Mouse (Mus musculus): ENCODE results near the gene Akt1s1. TPM values are rescaled to one million over a fixed set of nuclear protein-coding genes. Genes with fewer than 3 reads are reported as not detected.

The Akt1s1 gene
- polyA plus RNA-seq, 2 experiments: 70.5 to 179 TPM

DNA sequence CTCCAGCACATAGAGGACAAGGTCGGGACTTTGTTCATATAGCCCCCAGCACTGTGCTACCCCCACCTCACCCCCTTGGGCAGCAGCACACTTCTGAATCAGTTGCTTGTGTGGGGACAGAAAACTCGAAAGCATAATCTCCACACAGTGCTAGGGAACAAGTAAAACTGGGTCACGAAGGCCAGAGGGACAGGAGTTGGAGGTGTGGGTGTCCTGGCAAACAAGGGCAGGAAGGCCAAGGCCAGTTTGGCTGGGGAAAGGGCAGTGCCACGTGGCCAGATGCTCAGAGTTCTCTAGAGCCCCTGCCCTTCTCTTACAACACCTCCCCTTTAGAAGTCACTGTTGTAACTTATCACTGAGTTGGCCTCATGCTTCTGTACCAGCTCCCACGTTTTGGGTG lies 28.9 kb upstream of the Akt1s1 start:
- Histone ChIP-seq H3K4me3 (replicated peaks; ENCODE audit: low read length) (no peak overlapping the region), H3K9me3 (ENCODE audit: control insufficient read depth, low read length) (no peaks in the 10 kb centered on the region), H3K27ac (replicated peaks; ENCODE audit: low read depth, low read length) (no peak overlapping the region), H3K4me2 (replicated peaks; ENCODE audit: low read depth, low read length, severe bottlenecking) (no peak overlapping the region), H3K4me1 (ENCODE audit: control insufficient read depth, insufficient read depth, low read length) (peaks cover 29% of the 10 kb centered on the region), H3K9ac (ENCODE audit: low read depth, low read length, severe bottlenecking) (0 out of 2 replicates have a peak overlapping the region, but pooled peaks have one; percentile 5), H3K36me3 (ENCODE audit: control insufficient read depth, insufficient read depth, low read length) (peaks cover 10% of the 10 kb centered on the region; the same call in 1 of the 2 replicates), H3K27me3 (ENCODE audit: control insufficient read depth, insufficient read depth, low read length) (no peaks in the 10 kb centered on the region)
- WGBS: 63% methylated on average over 5 of the region's 5 CpGs
- ATAC-seq (ENCODE audit: low FRiP score, low read depth): no peak
- no peak for DNase-seq (ENCODE audit: low spot score)
- TF ChIP-seq POLR2A (IDR thresholded peaks at IDR 0.05; ENCODE audit: borderline replicate concordance, extremely low read depth, insufficient read depth, insufficient read length): no peak

DNA sequence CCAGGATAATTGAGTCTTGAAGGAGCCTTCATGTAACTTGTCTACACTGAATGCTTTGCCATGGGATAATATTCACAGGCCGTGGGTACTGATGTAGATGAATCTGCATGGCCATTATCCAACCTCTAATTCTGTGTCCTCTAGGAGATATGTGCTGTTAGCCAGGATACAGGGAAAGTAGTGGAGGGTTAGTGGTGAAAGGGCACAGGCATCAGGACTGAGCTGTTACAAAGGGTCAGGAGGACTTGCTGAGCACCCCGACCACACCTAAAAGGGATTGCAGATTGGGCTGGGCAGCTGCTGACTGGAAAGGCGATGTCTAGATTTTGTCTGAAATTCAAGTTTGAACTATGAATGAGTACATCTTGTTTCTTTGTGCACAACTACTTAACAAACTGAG lies 28.3 kb upstream of the Akt1s1 start:
- TF ChIP-seq POLR2A (IDR thresholded peaks at IDR 0.05; ENCODE audit: borderline replicate concordance, extremely low read depth, insufficient read depth, insufficient read length): no peak
- H3K27ac ChIP-seq (replicated peaks; ENCODE audit: low read depth, low read length): no peak overlapping the region
- DNase-seq (ENCODE audit: low spot score) (no peak), ATAC-seq (ENCODE audit: low FRiP score, low read depth) (no peak)
- peaks cover 10% of the 10 kb centered on the region for H3K36me3 ChIP-seq (ENCODE audit: control insufficient read depth, insufficient read depth, low read length)
- no peak overlapping the region for H3K4me3 ChIP-seq (replicated peaks; ENCODE audit: low read length)
- WGBS: 86% methylated on average over 3 of the region's 3 CpGs
- H3K9me3 ChIP-seq (ENCODE audit: control insufficient read depth, low read length): no peaks in the 10 kb centered on the region
- no peak overlapping the region for H3K4me2 ChIP-seq (replicated peaks; ENCODE audit: low read depth, low read length, severe bottlenecking)
- 0 out of 2 replicates have a peak overlapping the region, but pooled peaks have one; percentile 2 for H3K9ac ChIP-seq (ENCODE audit: low read depth, low read length, severe bottlenecking)
- peaks cover 24% of the 10 kb centered on the region for H3K4me1 ChIP-seq (ENCODE audit: control insufficient read depth, insufficient read depth, low read length)
- H3K27me3 ChIP-seq (ENCODE audit: control insufficient read depth, insufficient read depth, low read length): no peaks in the 10 kb centered on the region

DNA sequence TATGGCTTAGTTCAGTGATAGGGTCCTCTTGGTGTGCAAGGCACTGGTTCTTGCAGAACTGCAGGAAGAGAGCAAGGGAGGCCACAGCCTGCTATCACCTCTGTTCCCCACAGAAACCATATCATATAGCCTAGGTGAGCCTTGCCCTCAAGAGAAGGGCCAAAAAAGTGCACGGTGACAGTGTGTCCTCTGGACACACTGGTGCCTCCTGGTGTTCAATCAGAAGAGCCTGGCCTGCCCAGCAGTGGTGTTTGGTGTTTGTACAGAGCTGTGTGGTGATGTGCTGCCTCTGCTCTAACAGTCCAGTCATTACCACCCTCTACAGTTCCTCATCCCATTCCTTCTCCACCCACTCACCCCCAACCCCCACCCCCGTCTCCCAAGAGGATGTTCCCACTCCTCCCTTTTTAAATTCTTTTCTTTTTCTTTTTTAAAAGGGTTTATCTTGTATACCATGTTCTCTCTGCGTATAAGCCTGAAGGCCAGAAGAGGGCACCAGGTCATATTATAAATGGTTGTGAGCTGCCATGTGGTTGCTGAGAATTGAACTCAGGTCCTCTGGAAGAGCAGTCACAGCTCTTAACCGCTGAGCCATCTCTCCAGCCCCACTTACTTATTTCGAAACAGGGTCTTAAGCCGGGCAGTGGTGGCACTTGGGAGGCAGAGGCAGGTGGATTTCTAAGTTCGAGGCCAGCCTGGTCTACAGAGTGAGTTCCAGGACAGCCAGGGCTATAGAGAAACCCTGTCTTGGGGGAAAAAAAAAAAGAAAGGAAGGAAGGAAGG lies 26.9 kb upstream of the Akt1s1 start:
- Histone ChIP-seq H3K9me3 (ENCODE audit: control insufficient read depth, low read length) (no peaks in the 10 kb centered on the region), H3K4me2 (replicated peaks; ENCODE audit: low read depth, low read length, severe bottlenecking) (no peak overlapping the region), H3K36me3 (ENCODE audit: control insufficient read depth, insufficient read depth, low read length) (peaks cover 10% of the 10 kb centered on the region), H3K4me1 (ENCODE audit: control insufficient read depth, insufficient read depth, low read length) (peaks cover 24% of the 10 kb centered on the region), H3K27ac (replicated peaks; ENCODE audit: low read depth, low read length) (no peak overlapping the region), H3K4me3 (replicated peaks; ENCODE audit: low read length) (no peak overlapping the region), H3K27me3 (ENCODE audit: control insufficient read depth, insufficient read depth, low read length) (no peaks in the 10 kb centered on the region), H3K9ac (ENCODE audit: low read depth, low read length, severe bottlenecking) (no peak overlapping the region)
- DNase-seq (ENCODE audit: low spot score): no peak
- no peak for ATAC-seq (ENCODE audit: low FRiP score, low read depth)
- WGBS: 83% methylated on average over 7 of the region's 7 CpGs
- TF ChIP-seq POLR2A (IDR thresholded peaks at IDR 0.05; ENCODE audit: borderline replicate concordance, extremely low read depth, insufficient read depth, insufficient read length): no peak

DNA sequence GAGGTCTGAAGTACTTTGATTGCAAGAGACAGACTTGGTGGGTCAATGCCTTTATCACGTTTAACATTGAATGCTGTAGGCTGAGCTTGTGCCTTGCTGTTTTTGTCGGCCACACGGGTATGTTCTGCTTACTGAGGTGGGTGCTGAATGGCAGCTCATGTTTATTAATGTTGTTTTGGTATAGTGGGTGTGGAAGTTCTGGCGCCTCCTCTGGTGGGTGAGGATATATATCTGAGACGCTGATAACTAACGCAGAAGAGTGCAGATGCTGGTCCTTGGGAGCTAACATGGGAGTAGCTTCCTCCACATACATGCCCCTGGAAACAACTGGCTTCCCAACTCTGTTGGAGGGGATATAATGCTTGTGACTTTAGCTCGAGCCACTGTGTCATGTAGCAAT lies 25.4 kb upstream of the Akt1s1 start:
- H3K4me1 ChIP-seq (ENCODE audit: control insufficient read depth, insufficient read depth, low read length): peaks cover 10% of the 10 kb centered on the region
- H3K4me3 ChIP-seq (replicated peaks; ENCODE audit: low read length): no peak overlapping the region
- H3K9ac ChIP-seq (ENCODE audit: low read depth, low read length, severe bottlenecking): no peak overlapping the region
- H3K27me3 ChIP-seq (ENCODE audit: control insufficient read depth, insufficient read depth, low read length): no peaks in the 10 kb centered on the region
- ATAC-seq (ENCODE audit: low FRiP score, low read depth) (no peak), DNase-seq (ENCODE audit: low spot score) (no peak)
- H3K9me3 ChIP-seq (ENCODE audit: control insufficient read depth, low read length): no peaks in the 10 kb centered on the region
- peaks cover 13% of the 10 kb centered on the region for H3K36me3 ChIP-seq (ENCODE audit: control insufficient read depth, insufficient read depth, low read length)
- no peak overlapping the region for H3K27ac ChIP-seq (replicated peaks; ENCODE audit: low read depth, low read length)
- no peak for TF ChIP-seq POLR2A (IDR thresholded peaks at IDR 0.05; ENCODE audit: borderline replicate concordance, extremely low read depth, insufficient read depth, insufficient read length)
- 48% methylated on average over 7 of the region's 7 CpGs for WGBS
- no peak overlapping the region for H3K4me2 ChIP-seq (replicated peaks; ENCODE audit: low read depth, low read length, severe bottlenecking)

DNA sequence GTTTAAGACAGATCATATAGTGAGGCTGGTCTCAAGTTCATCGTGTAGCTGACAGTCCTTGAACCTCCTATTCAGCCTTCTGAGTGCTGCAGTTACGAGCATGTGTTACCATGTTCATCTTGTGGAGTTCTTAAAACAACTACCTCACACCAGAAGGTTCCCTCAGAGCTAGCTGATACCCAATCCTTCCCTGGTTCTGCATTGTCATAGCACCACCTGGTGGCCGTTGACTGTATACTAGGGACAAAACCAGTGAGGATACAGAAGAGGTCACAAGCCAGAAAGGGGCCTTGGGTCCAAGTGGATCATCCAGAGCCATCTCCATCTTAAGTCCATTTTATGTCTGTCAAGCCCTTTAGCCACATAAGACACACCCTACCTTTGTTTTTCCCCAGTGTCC lies 23.9 kb upstream of the Akt1s1 start:
- ATAC-seq (ENCODE audit: low FRiP score, low read depth): peak; percentile 50; the same call in 1 of the 2 replicates
- Histone ChIP-seq H3K4me1 (ENCODE audit: control insufficient read depth, insufficient read depth, low read length) (no peaks in the 10 kb centered on the region; the same call in 1 of the 2 replicates), H3K4me2 (replicated peaks; ENCODE audit: low read depth, low read length, severe bottlenecking) (no peak overlapping the region), H3K4me3 (replicated peaks; ENCODE audit: low read length) (no peak overlapping the region), H3K9me3 (ENCODE audit: control insufficient read depth, low read length) (no peaks in the 10 kb centered on the region), H3K9ac (ENCODE audit: low read depth, low read length, severe bottlenecking) (no peak overlapping the region), H3K27me3 (ENCODE audit: control insufficient read depth, insufficient read depth, low read length) (no peaks in the 10 kb centered on the region), H3K36me3 (ENCODE audit: control insufficient read depth, insufficient read depth, low read length) (peaks cover 22% of the 10 kb centered on the region), H3K27ac (replicated peaks; ENCODE audit: low read depth, low read length) (no peak overlapping the region)
- no peak for TF ChIP-seq POLR2A (IDR thresholded peaks at IDR 0.05; ENCODE audit: borderline replicate concordance, extremely low read depth, insufficient read depth, insufficient read length)
- WGBS: 21% methylated on average over 3 of the region's 3 CpGs
- peak; percentile 48 for DNase-seq (ENCODE audit: low spot score)

Measured in limb, embryonic 14.5 days (tissue).